Mouse (Mus musculus) lung, embryonic 14.5 days (tissue): ENCODE data around the gene Prr19. TPM values are rescaled to one million over a fixed set of nuclear protein-coding genes. Genes with fewer than 3 reads are reported as not detected.
A peak's percentile ranks its signal among the peaks of the same experiment; 100 is the strongest.

Source experiments
- ATAC-seq: fragments of 200-750 bp; cut with Nextera tagmentation; 2 replicates; pipeline ENCODE4 v1.8.0; 2017; ENCODE audit warnings: mild to moderate bottlenecking, moderate TSS enrichment, moderate library complexity; ENCODE audit not compliant: insufficient read depth
- DNase-seq: peaks from one replicate; pipeline ENCODE4 v3.0.0-alpha.2; 2015
- H3K27ac ChIP-seq: fragments of 300-500 bp; sonication (generic); 2 replicates; pipeline ENCODE4 v1.5.1; 2014; ENCODE audit warnings: low read depth, mild to moderate bottlenecking, moderate library complexity
- H3K27me3 ChIP-seq: fragments of 300-500 bp; sonication (generic); 2 replicates; pipeline ENCODE4 v1.6.1; 2014; ENCODE audit warnings: low read length, control low read depth; ENCODE audit not compliant: insufficient read depth
- H3K36me3 ChIP-seq: fragments of 300-500 bp; sonication (generic); 2 replicates; pipeline ENCODE4 v1.6.1; 2014; ENCODE audit warnings: control low read depth; ENCODE audit not compliant: insufficient read depth
- H3K4me1 ChIP-seq: fragments of 300-500 bp; sonication (generic); 2 replicates; pipeline ENCODE4 v1.6.1; 2014; ENCODE audit warnings: antibody characterized with exemption, control low read depth; ENCODE audit not compliant: insufficient read depth
- H3K4me2 ChIP-seq: fragments of 300-500 bp; sonication (generic); 2 replicates; pipeline ENCODE4 v1.6.1; 2014; ENCODE audit warnings: mild to moderate bottlenecking
- H3K4me3 ChIP-seq: fragments of 300-500 bp; sonication (generic); 2 replicates; pipeline ENCODE4 v1.5.1; 2014; ENCODE audit warnings: low read depth, low read length
- H3K9ac ChIP-seq: fragments of 300-500 bp; sonication (generic); 2 replicates; pipeline ENCODE4 v1.6.1; 2014
- H3K9me3 ChIP-seq: fragments of 300-500 bp; sonication (generic); 2 replicates; pipeline ENCODE4 v1.6.1; 2016; ENCODE audit warnings: low read depth, low read length, control low read depth
- CTCF ChIP-seq: IDR thresholded peaks from 2 replicates; pipeline ENCODE4 v1.5.1; 2016; ENCODE audit warnings: antibody characterized with exemption, low read depth
- WGBS: fragments of 180-500 bp; shearing (Covaris S2); extraction: QIAGEN DNeasy Blood & Tissue Kit; methylation state at CpG from one replicate; pipeline ENCODE4 v1.1.7; 2014; 5-methylcytosine and 5-hydroxymethylcytosine counted together
- polyA plus RNA-seq: library from polyadenylated mRNA; unstranded; fragments of >200 nt; fragmentation: Nextera tagmentation; extraction: Ambion mirVana; gene quantifications from 2 replicates; pipeline ENCODE4 v1.2.1, GENCODE M21; 2014

Gene Prr19
- polyA plus RNA-seq, 1 experiment from 2014 or later, result 0.29 TPM

DNA sequence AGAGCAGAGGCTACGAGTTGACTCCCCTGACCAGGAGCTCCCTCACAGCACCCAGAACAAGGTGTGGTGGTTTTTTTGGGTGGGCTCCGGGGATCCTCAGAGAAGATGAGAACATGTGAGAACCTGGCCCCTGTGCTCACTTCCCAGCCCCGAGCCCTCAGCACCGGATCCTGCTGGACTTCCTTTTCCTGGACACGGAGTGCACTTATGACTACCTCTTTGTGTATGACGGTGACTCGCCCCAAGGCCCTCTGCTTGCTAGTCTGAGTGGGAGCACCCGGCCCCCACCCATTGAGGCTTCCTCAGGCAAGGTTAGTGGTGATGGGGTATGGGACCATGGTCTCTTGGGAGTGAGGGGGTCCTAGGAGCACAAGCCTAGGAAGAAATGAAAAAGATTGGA, 25.0 kb downstream of the Prr19 start:
- no peaks in the 10 kb centered on the region for H3K27me3 ChIP-seq
- H3K9ac ChIP-seq, result no peak overlapping the region
- no peak for DNase-seq
- H3K4me2 ChIP-seq, result no peak overlapping the region
- no peak for ATAC-seq
- WGBS, result 85% methylated on average over 8 of the region's 8 CpGs
- no peaks in the 10 kb centered on the region for H3K9me3 ChIP-seq
- peaks cover 26% of the 10 kb centered on the region for H3K36me3 ChIP-seq
- TF ChIP-seq CTCF, result no peak
- H3K27ac ChIP-seq, result 0 out of 2 replicates have a peak overlapping the region, but pooled peaks have one; percentile 8
- peaks cover 6% of the 10 kb centered on the region for H3K4me1 ChIP-seq
- H3K4me3 ChIP-seq, result no peak overlapping the region

DNA sequence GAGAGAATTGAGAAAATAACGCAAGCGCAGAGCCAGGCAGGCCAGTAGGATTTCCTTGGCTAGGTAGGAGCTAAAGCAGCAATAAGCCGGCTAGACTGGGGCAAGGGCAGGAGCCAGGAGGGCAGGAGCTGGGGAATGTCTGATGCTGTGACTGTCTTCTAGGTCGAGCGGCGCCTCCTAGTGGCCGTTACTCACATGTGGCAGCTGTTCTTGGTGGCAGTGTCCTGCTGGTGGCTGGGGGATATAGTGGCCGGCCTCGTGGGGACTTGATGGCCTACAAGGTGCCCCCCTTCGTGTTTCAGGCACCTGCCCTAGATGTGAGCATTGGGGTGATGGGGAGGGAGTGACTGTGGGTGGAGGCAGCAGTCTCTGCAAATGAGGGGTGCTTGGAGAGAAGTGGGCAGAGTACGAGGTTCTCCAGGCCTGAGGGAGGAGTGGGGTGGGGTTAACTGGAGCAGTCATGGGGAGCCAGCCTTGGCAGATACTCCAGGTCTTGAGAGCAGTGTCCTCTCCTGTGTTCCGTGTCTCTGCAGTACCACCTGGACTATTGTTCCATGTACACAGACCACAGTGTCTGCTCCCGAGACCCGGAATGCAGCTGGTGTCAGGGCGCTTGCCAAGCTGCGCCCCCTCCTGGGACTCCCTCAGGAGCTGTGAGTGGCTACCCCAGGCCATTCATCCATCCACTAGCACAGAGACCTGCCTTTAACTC, 32.5 kb downstream of the Prr19 start:
- Histone ChIP-seq H3K27me3 (no peaks in the 10 kb centered on the region), H3K9me3 (no peaks in the 10 kb centered on the region), H3K9ac (no peak overlapping the region), H3K36me3 (peaks cover 53% of the 10 kb centered on the region), H3K4me1 (no peaks in the 10 kb centered on the region), H3K4me2 (no peak overlapping the region), H3K4me3 (no peak overlapping the region), H3K27ac (no peak overlapping the region)
- TF ChIP-seq CTCF, result peak; percentile 90
- DNase-seq (peak; percentile 87), ATAC-seq (peak; percentile 63)
- WGBS, result 41% methylated on average over 16 of the region's 16 CpGs

GRCm38 (mm10) chr7:25334472-25334871, 33.3 kb downstream of the Prr19 start:
- H3K36me3 ChIP-seq, result peaks cover 53% of the 10 kb centered on the region
- no peak overlapping the region for H3K9ac ChIP-seq
- H3K4me2 ChIP-seq, result no peak overlapping the region
- DNase-seq, result no peak
- H3K27me3 ChIP-seq, result no peaks in the 10 kb centered on the region
- no peak overlapping the region for H3K27ac ChIP-seq
- no peaks in the 10 kb centered on the region for H3K4me1 ChIP-seq
- no peak overlapping the region for H3K4me3 ChIP-seq
- no peak for ATAC-seq
- no peaks in the 10 kb centered on the region for H3K9me3 ChIP-seq
- no peak for TF ChIP-seq CTCF
- WGBS, result 81% methylated on average over 12 of the region's 12 CpGs

DNA sequence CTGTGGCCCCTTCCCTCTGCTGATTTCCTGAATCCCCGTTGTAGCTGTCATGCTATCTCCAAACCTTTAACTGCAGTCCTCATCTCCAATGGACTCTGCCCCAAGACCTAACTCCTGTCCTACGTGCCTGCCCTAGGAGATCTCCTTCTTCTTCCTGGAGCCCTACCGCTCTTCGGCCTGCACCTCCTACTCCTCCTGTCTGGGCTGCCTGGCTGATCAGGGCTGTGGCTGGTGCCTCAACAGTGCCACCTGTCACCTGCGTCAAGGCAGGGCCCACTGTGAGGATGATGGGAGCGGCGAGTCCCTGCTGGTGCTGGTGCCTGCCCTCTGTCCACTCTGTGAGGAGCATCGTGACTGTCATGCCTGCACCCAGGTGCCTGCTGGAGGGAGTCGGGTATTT, 38.1 kb downstream of the Prr19 start:
- H3K9me3 ChIP-seq, result no peaks in the 10 kb centered on the region
- H3K9ac ChIP-seq, result no peak overlapping the region
- no peak overlapping the region for H3K4me2 ChIP-seq
- no peaks in the 10 kb centered on the region for H3K4me1 ChIP-seq
- H3K4me3 ChIP-seq, result no peak overlapping the region
- DNase-seq (no peak), ATAC-seq (no peak)
- 87% methylated on average over 9 of the region's 9 CpGs for WGBS
- no peaks in the 10 kb centered on the region for H3K27me3 ChIP-seq
- no peak overlapping the region for H3K27ac ChIP-seq
- TF ChIP-seq CTCF, result no peak
- H3K36me3 ChIP-seq, result peaks cover 51% of the 10 kb centered on the region; the same call in 1 of the 2 replicates

DNA sequence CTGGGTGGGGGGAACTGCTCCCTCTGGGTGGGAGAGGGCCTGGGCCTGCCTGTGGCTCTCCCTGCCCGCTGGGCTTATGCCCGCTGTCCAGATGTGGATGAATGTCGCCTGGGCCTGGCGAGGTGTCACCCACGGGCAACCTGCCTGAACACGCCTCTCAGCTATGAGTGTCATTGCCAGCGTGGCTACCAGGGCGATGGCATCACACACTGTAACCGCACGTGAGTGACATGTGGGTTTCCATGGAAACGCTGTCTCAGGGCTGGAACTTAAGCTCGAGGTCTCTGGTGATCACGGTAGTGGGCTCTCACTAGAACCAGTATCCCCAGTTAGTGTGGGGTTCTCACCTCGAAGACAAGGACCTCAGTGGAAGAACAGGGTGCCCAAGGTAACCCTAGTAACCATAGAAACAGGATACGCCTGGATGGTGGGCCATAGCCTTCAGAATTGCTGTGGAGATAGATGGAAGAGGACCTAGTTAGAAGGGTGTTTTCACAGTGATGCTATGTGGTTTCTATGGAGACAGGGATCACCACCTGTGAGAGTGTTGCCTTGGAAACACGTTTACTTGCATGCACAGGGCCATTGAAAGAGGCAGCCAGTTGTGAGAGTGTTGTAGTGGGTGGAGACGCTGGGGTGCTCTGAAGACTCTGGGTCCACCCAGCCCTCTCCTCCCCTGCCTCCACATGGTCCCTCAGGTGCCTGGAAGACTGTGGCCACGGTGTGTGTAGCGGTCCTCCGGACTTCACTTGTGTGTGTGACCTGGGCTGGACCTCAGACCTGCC, 40.0 kb downstream of the Prr19 start:
- no peak for TF ChIP-seq CTCF
- no peaks in the 10 kb centered on the region for H3K4me1 ChIP-seq
- WGBS, result 76% methylated on average over 20 of the region's 20 CpGs
- H3K36me3 ChIP-seq, result peaks cover 43% of the 10 kb centered on the region; the same call in 1 of the 2 replicates
- H3K9me3 ChIP-seq, result no peaks in the 10 kb centered on the region
- no peaks in the 10 kb centered on the region for H3K27me3 ChIP-seq
- H3K4me2 ChIP-seq, result no peak overlapping the region
- no peak for DNase-seq
- no peak overlapping the region for H3K9ac ChIP-seq
- no peak; the same call in 1 of the 2 replicates for ATAC-seq
- no peak overlapping the region for H3K4me3 ChIP-seq
- no peak overlapping the region for H3K27ac ChIP-seq

DNA sequence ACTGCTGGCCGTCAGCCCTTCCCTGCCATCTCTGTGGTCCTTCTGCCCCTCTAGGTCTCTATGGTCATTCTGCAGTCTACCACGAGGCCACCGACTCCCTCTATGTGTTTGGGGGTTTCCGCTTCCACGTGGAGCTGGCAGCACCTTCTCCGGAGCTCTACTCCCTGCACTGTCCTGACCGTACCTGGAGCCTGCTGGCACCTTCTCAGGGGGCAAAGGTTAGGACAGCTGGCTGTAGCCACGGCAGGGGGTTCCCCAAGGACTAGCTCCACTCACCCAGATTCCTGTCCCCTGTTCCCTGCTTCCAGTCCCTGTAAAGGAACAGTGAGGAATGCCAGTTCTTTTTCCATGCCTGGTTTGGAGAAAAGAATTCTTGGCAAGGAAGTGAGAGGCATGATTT, 47.6 kb downstream of the Prr19 start:
- Histone ChIP-seq H3K4me3 (no peak overlapping the region), H3K27ac (no peak overlapping the region), H3K9me3 (no peaks in the 10 kb centered on the region), H3K4me2 (no peak overlapping the region), H3K4me1 (no peaks in the 10 kb centered on the region), H3K27me3 (no peaks in the 10 kb centered on the region), H3K9ac (no peak overlapping the region), H3K36me3 (peaks cover 67% of the 10 kb centered on the region)
- DNase-seq (no peak), ATAC-seq (no peak; the same call in 1 of the 2 replicates)
- TF ChIP-seq CTCF, result no peak
- 79% methylated on average over 8 of the region's 8 CpGs for WGBS

Other genes with a start within 250 kb of the Prr19 start
- 6.7 and 6.8 TPM in 2 replicates for gene Grik5, start 229.1 kb upstream of the Prr19 start, polyA plus RNA-seq
- gene Zfp574, start 228.8 kb upstream of the Prr19 start, polyA plus RNA-seq, result 29.9 and 30.7 TPM in 2 replicates
- 0.28 and 0.42 TPM in 2 replicates for gene Pou2f2, start 121.7 kb upstream of the Prr19 start, polyA plus RNA-seq
- gene Dedd2, start 80.8 kb upstream of the Prr19 start, polyA plus RNA-seq, result 5.2 and 6.7 TPM in 2 replicates
- gene Zfp526, start 80.0 kb upstream of the Prr19 start, polyA plus RNA-seq, result 3.5 and 3.8 TPM in 2 replicates
- 14.6 and 14.9 TPM in 2 replicates for gene Gsk3a, start 63.6 kb upstream of the Prr19 start, polyA plus RNA-seq
- gene Erf, start 50.6 kb upstream of the Prr19 start, polyA plus RNA-seq, result 24.5 and 26.6 TPM in 2 replicates
- gene Cic, start 33.7 kb upstream of the Prr19 start, polyA plus RNA-seq, result 31.1 and 39.1 TPM in 2 replicates
- gene Pafah1b3, start 3.4 kb upstream of the Prr19 start, polyA plus RNA-seq, result 175 and 183 TPM in 2 replicates
- gene Tmem145, start 4.7 kb downstream of the Prr19 start, polyA plus RNA-seq, result 0.25 TPM in 1 of 2 replicates, not detected in the other
- gene Megf8, start 15.8 kb downstream of the Prr19 start, polyA plus RNA-seq, result 12.2 and 14.9 TPM in 2 replicates
- gene Cnfn, start 68.3 kb downstream of the Prr19 start, polyA plus RNA-seq, result not detected in 2 replicates
- 3.8 and 4.0 TPM in 2 replicates for gene Lipe, start 97.3 kb downstream of the Prr19 start, polyA plus RNA-seq
- not detected in 2 replicates for gene Cxcl17, start 111.5 kb downstream of the Prr19 start, polyA plus RNA-seq
- gene Ceacam1, start 176.2 kb downstream of the Prr19 start, polyA plus RNA-seq, result 2.3 and 2.7 TPM in 2 replicates
- gene Ceacam2, start 238.4 kb downstream of the Prr19 start, polyA plus RNA-seq, result 0.11 TPM in 1 of 2 replicates, not detected in the other